ENCODE assay signal across 1 mouse cellular context in the genomic region with DNA sequence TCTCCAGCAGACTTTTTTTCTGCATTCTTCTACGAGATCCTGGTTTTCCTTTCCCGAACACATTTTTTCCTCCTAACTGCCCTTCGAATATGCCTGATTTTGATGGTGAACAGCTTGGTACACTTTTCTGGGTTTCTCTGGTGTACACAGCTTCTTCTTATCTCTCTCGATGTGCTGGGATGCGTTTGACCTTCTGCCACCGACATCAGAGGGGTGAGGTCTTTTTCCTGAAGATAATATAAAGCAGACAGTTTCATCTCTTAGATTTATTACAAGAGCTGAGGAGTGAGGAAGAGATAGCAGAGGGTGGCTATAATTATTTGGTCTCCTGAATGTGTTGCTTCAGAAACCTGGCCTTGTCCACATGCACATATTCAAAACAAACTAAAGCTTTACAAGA.
TF ChIP-seq lines count a peak whose summit lies in the region.

No protein-coding gene starts in this region.

TF ChIP-seq in MEL, 35 proteins besides CTCF, POLR2A, EP300 and RAD21 (continued from another document):
- 0 out of 2 replicates have a peak, but pooled peaks have one; percentile 11 for TF ChIP-seq ETS1 (IDR thresholded peaks at IDR 0.05; ENCODE audit: low read depth, low read length)
